Mouse (Mus musculus): ENCODE measurements around the gene Lrp1. TPM values are rescaled to one million over a fixed set of nuclear protein-coding genes. Genes with fewer than 3 reads are reported as not detected.

Gene Lrp1
- total and polyA plus RNA-seq, 3 experiments = 0.39 to 0.42 TPM; not detected in 1

DNA sequence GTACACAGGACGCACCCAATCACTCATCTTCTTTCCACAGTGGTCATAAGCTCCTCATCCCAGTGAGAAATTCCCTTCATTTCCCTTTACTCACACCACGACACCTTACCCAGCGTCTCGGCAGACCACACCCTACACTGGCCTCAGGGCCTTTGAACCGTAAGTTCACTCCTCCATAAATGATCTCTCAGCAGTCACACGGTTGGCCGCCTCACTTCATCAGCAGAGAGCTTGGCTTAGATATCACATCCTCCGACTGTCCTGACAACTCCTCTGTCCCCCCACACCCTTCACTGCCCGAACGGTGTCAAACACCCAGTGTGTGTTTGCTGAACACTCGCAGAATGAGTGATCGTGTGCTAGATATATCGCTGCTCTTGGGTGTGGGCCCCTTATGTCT is 28.1 kb downstream of the Lrp1 start:
- Histone ChIP-seq H3K27ac (ENCODE audit: control insufficient read depth, low read depth, low read length) (no peak overlapping the region), H3K4me3 (ENCODE audit: control insufficient read depth in 1 of 2, insufficient read depth in 1 of 2, low read depth in 2 of 2, low read length in 2 of 2) (no peak overlapping the region), H3K9me3 (replicated peaks; ENCODE audit: insufficient read depth, low read length) (no peaks in the 10 kb centered on the region), H3K36me3 (ENCODE audit: control insufficient read depth in 1 of 2, insufficient read depth in 2 of 2, low read length in 2 of 2) (peaks cover 0 to 13% of the 10 kb centered on the region in 2 experiments; a peak in 2 of 4 replicates), H3K4me1 (ENCODE audit: control insufficient read depth in 1 of 2, insufficient read depth in 2 of 2, low read length in 2 of 2) (peaks cover 0 to 37% of the 10 kb centered on the region in 2 experiments; a peak in 2 of 4 replicates), H3K9ac (ENCODE audit: control insufficient read depth, low read depth, low read length, poor library complexity, severe bottlenecking) (no peak overlapping the region), H3K79me2 (ENCODE audit: control insufficient read depth, insufficient read depth, low read length, poor library complexity) (no peaks in the 10 kb centered on the region), H3K27me3 (ENCODE audit: control insufficient read depth in 1 of 2, insufficient read depth in 2 of 2, low read length in 2 of 2) (no peaks in the 10 kb centered on the region)
- DNase-seq (ENCODE audit: low read depth, low spot score) = no peak
- TF ChIP-seq MYB (IDR thresholded peaks at IDR 0.05; ENCODE audit: low read depth, low read length) (no peak), POLR2A (IDR thresholded peaks at IDR 0.05; ENCODE audit: control insufficient read depth in 1 of 2, insufficient read depth in 1 of 2, low read depth in 1 of 2, low read length in 2 of 2, poor library complexity in 1 of 2) (no peak), CHD2 (IDR thresholded peaks at IDR 0.05; ENCODE audit: low read length) (no peak), MEF2A (IDR thresholded peaks at IDR 0.05; ENCODE audit: extremely low read depth, insufficient replicate concordance, low read depth, low read length, poor library complexity, severe bottlenecking) (no peak), SMC3 (IDR thresholded peaks at IDR 0.05; ENCODE audit: low read depth, low read length) (no peak), RCOR1 (IDR thresholded peaks at IDR 0.05; ENCODE audit: low read depth, low read length) (no peak), USF2 (IDR thresholded peaks at IDR 0.05; ENCODE audit: borderline replicate concordance in 1 of 2, insufficient read depth in 1 of 2, low read depth in 1 of 2, low read length in 2 of 2) (no peak), RAD21 (IDR thresholded peaks at IDR 0.05; ENCODE audit: low read depth, low read length) (no peak), ZMIZ1 (IDR thresholded peaks at IDR 0.05; ENCODE audit: low read depth, low read length) (no peak), EP300 (IDR thresholded peaks at IDR 0.05; ENCODE audit: low read depth in 1 of 2, low read length in 2 of 2) (no peak), ZNF384 (IDR thresholded peaks at IDR 0.05; ENCODE audit: low read depth, low read length) (no peak), GATA1 (IDR thresholded peaks at IDR 0.05; ENCODE audit: low read depth, low read length) (no peak), TBP (IDR thresholded peaks at IDR 0.05; ENCODE audit: low read depth, low read length) (no peak), ELF1 (IDR thresholded peaks at IDR 0.05; ENCODE audit: low read depth, low read length) (no peak), CTCF (IDR thresholded peaks at IDR 0.05 in 2 of 3, conservative IDR thresholded peaks at IDR 0.05 in 1 of 3; ENCODE audit: control insufficient read depth in 1 of 3, insufficient read depth in 1 of 3, low read depth in 2 of 3, low read length in 3 of 3, poor library complexity in 1 of 3, severe bottlenecking in 1 of 3) (no peak), TAL1 (IDR thresholded peaks at IDR 0.05; ENCODE audit: low read length) (no peak), ZKSCAN1 (IDR thresholded peaks at IDR 0.05; ENCODE audit: low read depth, low read length) (no peak), JUND (IDR thresholded peaks at IDR 0.05; ENCODE audit: low read depth, low read length) (no peak), KAT2A (conservative IDR thresholded peaks at IDR 0.05; ENCODE audit: low read depth, low read length) (no peak)

DNA sequence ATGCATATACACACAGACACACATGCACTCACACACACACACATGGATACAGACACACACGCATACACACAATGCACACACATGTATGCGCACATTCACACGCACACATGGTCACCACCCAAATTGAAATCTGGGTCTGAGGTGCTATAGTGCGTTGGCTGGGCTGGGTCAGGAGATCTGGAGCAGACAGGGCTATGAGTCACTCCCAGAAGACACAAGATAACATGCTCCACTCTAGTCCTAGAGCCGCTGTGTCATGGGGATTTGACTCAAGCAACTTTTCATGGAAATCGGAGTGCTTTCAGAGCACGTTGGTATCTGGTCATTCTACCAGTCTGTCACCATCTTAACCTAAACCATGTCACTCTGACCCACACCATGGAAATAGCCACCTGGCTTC is 28.5 kb downstream of the Lrp1 start:
- TF ChIP-seq MYC (IDR thresholded peaks at IDR 0.05; ENCODE audit: low read depth, low read length) (no peak), TAL1 (IDR thresholded peaks at IDR 0.05; ENCODE audit: low read length) (no peak), POLR2AphosphoS2 (IDR thresholded peaks at IDR 0.05; ENCODE audit: low read length) (no peak), POLR2AphosphoS5 (IDR thresholded peaks at IDR 0.05; ENCODE audit: borderline replicate concordance, low read depth, low read length) (no peak), RAD21 (IDR thresholded peaks at IDR 0.05; ENCODE audit: low read depth, low read length) (no peak), HCFC1 (IDR thresholded peaks at IDR 0.05; ENCODE audit: low read depth, low read length) (no peak), SIN3A (IDR thresholded peaks at IDR 0.05; ENCODE audit: low read length) (no peak), ETS1 (IDR thresholded peaks at IDR 0.05; ENCODE audit: low read depth, low read length) (no peak), EP300 (IDR thresholded peaks at IDR 0.05; ENCODE audit: low read depth in 1 of 2, low read length in 2 of 2) (peak in 1 of 2 experiments; percentile 45; a peak in 2 of 4 replicates), MXI1 (IDR thresholded peaks at IDR 0.05; ENCODE audit: low read depth, low read length) (no peak), TBP (IDR thresholded peaks at IDR 0.05; ENCODE audit: low read depth, low read length) (no peak), ZC3H11A (IDR thresholded peaks at IDR 0.05; ENCODE audit: low read depth, low read length) (no peak), GATA1 (IDR thresholded peaks at IDR 0.05; ENCODE audit: low read depth, low read length) (0 out of 2 replicates have a peak, but pooled peaks have one; percentile 25), MAFK (IDR thresholded peaks at IDR 0.05; ENCODE audit: borderline replicate concordance, low read depth, low read length) (no peak)
- peak; percentile 46 for DNase-seq (ENCODE audit: low read depth, low spot score)
- Histone ChIP-seq H3K9me3 (replicated peaks; ENCODE audit: insufficient read depth, low read length) (no peaks in the 10 kb centered on the region), H3K79me2 (ENCODE audit: control insufficient read depth, insufficient read depth, low read length, poor library complexity) (no peaks in the 10 kb centered on the region), H3K4me1 (ENCODE audit: control insufficient read depth in 1 of 2, insufficient read depth in 2 of 2, low read length in 2 of 2) (peaks cover 0 to 37% of the 10 kb centered on the region in 2 experiments; a peak in 2 of 4 replicates), H3K27me3 (ENCODE audit: control insufficient read depth in 1 of 2, insufficient read depth in 2 of 2, low read length in 2 of 2) (no peaks in the 10 kb centered on the region; a peak in 1 of 4 replicates), H3K9ac (ENCODE audit: control insufficient read depth, low read depth, low read length, poor library complexity, severe bottlenecking) (no peak overlapping the region), H3K27ac (ENCODE audit: control insufficient read depth, low read depth, low read length) (no peak overlapping the region), H3K4me3 (ENCODE audit: control insufficient read depth in 1 of 2, insufficient read depth in 1 of 2, low read depth in 2 of 2, low read length in 2 of 2) (no peak overlapping the region), H3K36me3 (ENCODE audit: control insufficient read depth in 1 of 2, insufficient read depth in 2 of 2, low read length in 2 of 2) (peaks cover 0 to 13% of the 10 kb centered on the region in 2 experiments; a peak in 2 of 4 replicates)

Measured in MEL (cell line).